Mouse (Mus musculus) olfactory bulb, adult 2 months (tissue): ENCODE measurements at regions not wholly inside any gene's neighbourhood (a gene's known extent, or its start where the extent isn't known, plus 50 kb on each side); places are given as distances from the start of the nearest gene placed in this dataset.

Experiments used
- CTCF ChIP-seq: fragments of 200-500 bp; IDR thresholded peaks from 2 replicates; pipeline ENCODE4 v1.5.1; 2012; ENCODE audit warnings: low read depth, mild to moderate bottlenecking, low read length, moderate library complexity; ENCODE audit not compliant: insufficient read depth
- POLR2A ChIP-seq: fragments of 200-500 bp; IDR thresholded peaks from 2 replicates; pipeline ENCODE4 v1.6.1; 2012; ENCODE audit warnings: mild to moderate bottlenecking, low read depth, low read length, moderate library complexity; ENCODE audit not compliant: insufficient read depth

GRCm38 (mm10) chr1:185929761-185930160 is 187.3 kb downstream of the Lyplal1 start:
- no peak for TF ChIP-seq POLR2A
- no peak for TF ChIP-seq CTCF
